Mouse (Mus musculus) midbrain, embryonic 16.5 days (tissue): Measurements from ENCODE around the gene Slc31a1. TPM values are rescaled to one million over a fixed set of nuclear protein-coding genes. Genes with fewer than 3 reads are reported as not detected.

Experiments
- ATAC-seq: fragments of 200-750 bp; cut with Nextera tagmentation; 2 replicates; pipeline ENCODE4 v1.8.0; 2017; ENCODE audit warnings: moderate TSS enrichment
- H3K27ac ChIP-seq: fragments of 300-500 bp; sonication (generic); 2 replicates; pipeline ENCODE4 v1.5.1; 2014; ENCODE audit warnings: mild to moderate bottlenecking, low read length, mixed read lengths
- H3K27me3 ChIP-seq: fragments of 300-500 bp; sonication (generic); 2 replicates; pipeline ENCODE4 v1.6.1; 2014; ENCODE audit warnings: low read depth, low read length, mixed read lengths; ENCODE audit not compliant: control insufficient read depth, insufficient read depth
- H3K36me3 ChIP-seq: fragments of 300-500 bp; sonication (generic); 2 replicates; pipeline ENCODE4 v1.6.1; 2014; ENCODE audit warnings: mild to moderate bottlenecking, low read length, moderate library complexity, mixed read lengths; ENCODE audit not compliant: control insufficient read depth, insufficient read depth
- H3K4me1 ChIP-seq: fragments of 300-500 bp; sonication (generic); 2 replicates; pipeline ENCODE4 v1.6.1; 2014; ENCODE audit warnings: mild to moderate bottlenecking, low read length, mixed read lengths; ENCODE audit not compliant: control insufficient read depth, insufficient read depth
- H3K4me2 ChIP-seq: fragments of 300-500 bp; sonication (generic); 2 replicates; pipeline ENCODE4 v1.6.1; 2014; ENCODE audit warnings: mild to moderate bottlenecking, low read length, mixed read lengths
- H3K4me3 ChIP-seq: fragments of 300-500 bp; sonication (generic); 2 replicates; pipeline ENCODE4 v1.5.1; 2014; ENCODE audit warnings: low read depth, mild to moderate bottlenecking, low read length, moderate library complexity, mixed read lengths
- H3K9ac ChIP-seq: fragments of 300-500 bp; sonication (generic); 2 replicates; pipeline ENCODE4 v1.6.1; 2014; ENCODE audit warnings: low read depth, low read length, mixed read lengths
- H3K9me3 ChIP-seq: fragments of 300-500 bp; sonication (generic); replicated peaks from 2 replicates; pipeline ENCODE4 v1.6.1; 2014; ENCODE audit warnings: mild to moderate bottlenecking, low read length, mixed read lengths; ENCODE audit not compliant: control insufficient read depth, poor library complexity, severe bottlenecking
- WGBS: fragments of 180-500 bp; shearing (Covaris S2); extraction: QIAGEN DNeasy Blood & Tissue Kit; methylation state at CpG from one replicate; pipeline ENCODE4 v1.1.7; 2014; 5-methylcytosine and 5-hydroxymethylcytosine counted together
- polyA plus RNA-seq: library from polyadenylated mRNA; unstranded; fragments of >200 nt; fragmentation: Nextera tagmentation; extraction: Ambion mirVana; gene quantifications from 2 replicates; pipeline ENCODE4 v1.2.1, GENCODE M21; 2015

The Slc31a1 gene
- polyA plus RNA-seq, 1 experiment from 2014 or later = 37.7 TPM

- H3K36me3 ChIP-seq = peaks cover 22% of the 10 kb centered on the region
- no peak overlapping the region for H3K4me3 ChIP-seq
- H3K9ac ChIP-seq = no peak overlapping the region
- H3K27me3 ChIP-seq = no peaks in the 10 kb centered on the region
- no peak overlapping the region for H3K4me2 ChIP-seq
- H3K4me1 ChIP-seq = no peaks in the 10 kb centered on the region
- H3K27ac ChIP-seq = no peak overlapping the region
- 97% methylated on average over 5 of the region's 5 CpGs for WGBS
- no peaks in the 10 kb centered on the region for H3K9me3 ChIP-seq
- ATAC-seq = no peak
Measured at GRCm38 (mm10) chr4:62389592-62390512, 29.3 kb downstream of the Slc31a1 start.

GRCm38 (mm10) chr4:62391892-62392291, 31.4 kb downstream of the Slc31a1 start:
- Histone ChIP-seq H3K36me3 (peaks cover 20% of the 10 kb centered on the region), H3K4me1 (no peaks in the 10 kb centered on the region), H3K4me3 (no peak overlapping the region), H3K4me2 (no peak overlapping the region), H3K9me3 (no peaks in the 10 kb centered on the region), H3K9ac (no peak overlapping the region), H3K27ac (no peak overlapping the region), H3K27me3 (no peaks in the 10 kb centered on the region)
- no peak for ATAC-seq
- 91% methylated on average over 7 of the region's 7 CpGs for WGBS

- no peaks in the 10 kb centered on the region for H3K27me3 ChIP-seq
- no peak overlapping the region for H3K27ac ChIP-seq
- no peak overlapping the region for H3K4me3 ChIP-seq
- no peak for ATAC-seq
- H3K4me1 ChIP-seq = no peaks in the 10 kb centered on the region
- peaks cover 23% of the 10 kb centered on the region for H3K36me3 ChIP-seq
- no peak overlapping the region for H3K9ac ChIP-seq
- H3K4me2 ChIP-seq = no peak overlapping the region
- no peaks in the 10 kb centered on the region for H3K9me3 ChIP-seq
- WGBS = 19% methylated on average over 6 of the region's 6 CpGs
Measured at GRCm38 (mm10) chr4:62393459-62393858, 32.9 kb downstream of the Slc31a1 start.

- no peaks in the 10 kb centered on the region for H3K9me3 ChIP-seq
- no peak overlapping the region for H3K4me2 ChIP-seq
- H3K4me3 ChIP-seq = no peak overlapping the region
- no peak for ATAC-seq
- no peak overlapping the region for H3K9ac ChIP-seq
- 100% methylated on average over 1 of the region's 1 CpGs for WGBS
- H3K27me3 ChIP-seq = no peaks in the 10 kb centered on the region
- no peak overlapping the region for H3K27ac ChIP-seq
- H3K36me3 ChIP-seq = peaks cover 28% of the 10 kb centered on the region
- no peaks in the 10 kb centered on the region for H3K4me1 ChIP-seq
Measured at GRCm38 (mm10) chr4:62395806-62396205, 35.3 kb downstream of the Slc31a1 start.

GRCm38 (mm10) chr4:62397616-62398365, 37.3 kb downstream of the Slc31a1 start:
- Histone ChIP-seq H3K4me3 (no peak overlapping the region), H3K4me2 (no peak overlapping the region), H3K36me3 (peaks cover 26% of the 10 kb centered on the region), H3K9ac (no peak overlapping the region), H3K9me3 (no peaks in the 10 kb centered on the region), H3K27ac (no peak overlapping the region), H3K4me1 (no peaks in the 10 kb centered on the region), H3K27me3 (no peaks in the 10 kb centered on the region)
- ATAC-seq = no peak
- 91% methylated on average over 4 of the region's 4 CpGs for WGBS

GRCm38 (mm10) chr4:62398956-62399355, 38.4 kb downstream of the Slc31a1 start:
- H3K27ac ChIP-seq = no peak overlapping the region
- 95% methylated on average over 3 of the region's 3 CpGs for WGBS
- H3K36me3 ChIP-seq = peaks cover 23% of the 10 kb centered on the region
- no peak overlapping the region for H3K9ac ChIP-seq
- no peak overlapping the region for H3K4me3 ChIP-seq
- no peaks in the 10 kb centered on the region for H3K4me1 ChIP-seq
- ATAC-seq = no peak
- H3K4me2 ChIP-seq = no peak overlapping the region
- H3K27me3 ChIP-seq = no peaks in the 10 kb centered on the region
- H3K9me3 ChIP-seq = no peaks in the 10 kb centered on the region

GRCm38 (mm10) chr4:62406133-62406532, 45.6 kb downstream of the Slc31a1 start:
- H3K27ac ChIP-seq = no peak overlapping the region
- H3K9me3 ChIP-seq = no peaks in the 10 kb centered on the region
- H3K4me3 ChIP-seq = no peak overlapping the region
- no peaks in the 10 kb centered on the region for H3K27me3 ChIP-seq
- 77% methylated on average over 4 of the region's 4 CpGs for WGBS
- peaks cover 31% of the 10 kb centered on the region for H3K4me1 ChIP-seq
- peaks cover 8% of the 10 kb centered on the region; the same call in 1 of the 2 replicates for H3K36me3 ChIP-seq
- H3K4me2 ChIP-seq = no peak overlapping the region
- no peak for ATAC-seq
- H3K9ac ChIP-seq = no peak overlapping the region

GRCm38 (mm10) chr4:62407730-62408582, 47.4 kb downstream of the Slc31a1 start:
- Histone ChIP-seq H3K9me3 (no peaks in the 10 kb centered on the region), H3K4me3 (peak overlapping the region; percentile 68), H3K4me1 (peaks cover 31% of the 10 kb centered on the region), H3K9ac (peak overlapping the region; percentile 70), H3K36me3 (peaks cover 11% of the 10 kb centered on the region), H3K27me3 (no peaks in the 10 kb centered on the region), H3K27ac (peak overlapping the region; percentile 68), H3K4me2 (peak overlapping the region; percentile 59)
- under 1% methylated on average over 35 of the region's 35 CpGs for WGBS
- peak; percentile 74 for ATAC-seq
